Mouse (Mus musculus) kidney, postnatal 4 days (tissue): ENCODE data around the gene Vmn1r179.
"Not testable (repeated sequence)": the region's sequence is repeated elsewhere in the genome, so short reads cannot be mapped to it uniquely, and the experiment has no call there.

ENCODE experiments used
- DNase-seq, 2 experiments: peaks; one replicate each; pipeline ENCODE4 v3.0.0; 2021; ENCODE audit warnings: mixed read lengths in 2 of 2

The Vmn1r179 gene

GRCm38 (mm10) chr7:23926678-23927077, at the start of gene Vmn1r179:
Vmn1r179 (plus strand) TSS chr7:23926978.
- no peak for DNase-seq

- no peak for DNase-seq
These were observed 35.1 kb upstream of the Vmn1r179 start, which contains the start of gene Vmn1r178 for GRCm38 (mm10) chr7:23891709-23892108. Vmn1r178 (plus strand) TSS chr7:23892009.

- no peak for DNase-seq
These were observed 23.6 kb downstream of the Vmn1r179 start, which contains the start of gene Vmn1r180 for GRCm38 (mm10) chr7:23950332-23950731. Vmn1r180 (plus strand) TSS chr7:23950632.

GRCm38 (mm10) chr7:23968044-23968443, 41.3 kb downstream of the Vmn1r179 start:
- peak; percentile 12 to 26 for DNase-seq

- DNase-seq: not testable (repeated sequence)
These were observed 47.5 kb downstream of the Vmn1r179 start, which contains the start of gene Vmn1r181 for GRCm38 (mm10) chr7:23974315-23974714. Vmn1r181 (plus strand) TSS chr7:23974615.
